Mouse (Mus musculus) B cell, adult 2 months (primary cell): ENCODE results near the gene Arl15.

Experiments used
- DNase-seq, 2 experiments: peaks; one replicate each; pipeline ENCODE4 v3.0.0; 2022

Gene Arl15

DNA sequence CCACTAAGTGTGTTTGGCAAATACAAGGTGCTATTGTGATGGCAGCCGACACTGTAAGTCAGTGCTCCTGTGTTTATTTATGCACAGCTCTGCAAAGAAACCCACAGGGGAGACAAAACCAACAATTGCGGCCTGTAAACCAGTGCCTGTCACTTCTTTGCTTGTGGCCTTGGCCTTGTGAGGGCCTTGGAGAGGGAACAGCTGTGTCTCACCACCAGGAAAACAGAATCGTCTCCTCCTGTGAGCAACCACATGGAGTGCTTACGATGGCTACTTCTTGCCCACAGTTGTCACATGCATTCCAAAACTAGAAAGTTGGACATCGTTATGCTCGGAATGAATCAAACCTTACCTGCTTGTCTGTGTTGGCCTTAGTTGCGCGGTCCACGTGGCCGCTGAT lies 52.1 kb downstream of the Arl15 start:
- DNase-seq = no peak

DNA sequence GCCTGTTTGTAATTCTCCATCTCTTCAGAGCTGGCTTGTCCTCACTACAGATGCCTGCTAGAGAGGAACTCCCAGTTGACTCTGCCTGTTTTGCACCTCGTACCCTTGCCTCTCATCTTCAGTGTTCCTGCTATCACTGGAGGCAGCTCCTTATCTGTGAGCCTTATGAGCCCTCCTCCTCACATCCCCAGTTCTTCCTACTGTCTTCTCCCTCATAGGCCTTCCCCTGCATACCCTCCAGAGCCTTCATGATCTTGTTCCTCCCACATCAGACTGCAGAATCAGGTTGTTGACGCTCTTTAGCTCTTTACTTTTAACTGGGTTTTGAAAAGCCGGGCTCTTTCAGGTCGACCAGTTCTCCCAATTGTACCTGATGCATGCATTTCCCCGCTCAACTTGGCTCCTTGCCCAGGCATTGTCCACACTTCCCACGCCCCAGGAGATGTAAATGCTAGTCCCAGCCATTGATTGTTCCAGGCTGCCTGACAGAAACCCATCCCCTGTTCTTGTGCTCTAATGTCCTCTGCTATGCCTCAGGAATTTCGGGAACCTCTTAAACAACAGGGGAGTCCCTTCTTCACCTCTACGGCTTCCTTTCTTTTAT lies 56.2 kb downstream of the Arl15 start:
- no peak for DNase-seq

DNA sequence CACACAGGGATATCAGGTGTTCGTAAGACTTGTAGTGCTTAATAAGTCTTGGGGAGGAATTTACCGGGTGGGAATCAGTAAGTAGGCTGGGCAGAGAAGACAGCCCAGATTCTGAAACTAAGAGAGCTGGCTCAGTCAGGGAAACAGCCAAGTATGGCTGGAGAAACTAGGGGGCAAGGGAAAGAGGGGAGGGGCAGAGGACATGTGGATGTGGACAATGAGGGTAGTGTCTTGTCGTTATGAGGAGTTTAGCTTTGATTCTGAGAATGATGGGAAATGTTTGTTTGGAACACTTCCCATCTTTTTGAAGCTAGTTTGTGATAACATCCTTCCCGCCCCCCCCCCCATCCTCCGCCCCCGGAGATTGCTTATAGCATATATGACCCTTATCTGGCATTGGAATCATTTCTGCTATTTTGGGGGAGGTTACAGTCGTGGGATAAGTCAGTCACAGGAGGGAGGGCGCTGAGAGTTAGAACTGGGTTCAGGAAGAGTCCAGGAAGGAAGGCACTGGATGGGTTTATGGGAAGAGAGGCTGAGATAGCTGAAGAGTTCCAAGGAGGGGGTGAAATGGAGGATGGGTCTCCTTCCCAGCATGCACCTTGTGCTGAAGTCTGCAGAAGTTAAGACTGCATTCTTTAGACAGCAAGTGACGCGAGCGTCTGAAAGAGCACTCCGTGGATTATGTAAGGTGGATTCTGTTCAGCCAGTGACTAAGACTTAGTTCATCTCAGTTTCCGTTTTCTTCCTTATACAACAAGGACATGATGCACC lies 57.5 kb downstream of the Arl15 start:
- DNase-seq = no peak

DNA sequence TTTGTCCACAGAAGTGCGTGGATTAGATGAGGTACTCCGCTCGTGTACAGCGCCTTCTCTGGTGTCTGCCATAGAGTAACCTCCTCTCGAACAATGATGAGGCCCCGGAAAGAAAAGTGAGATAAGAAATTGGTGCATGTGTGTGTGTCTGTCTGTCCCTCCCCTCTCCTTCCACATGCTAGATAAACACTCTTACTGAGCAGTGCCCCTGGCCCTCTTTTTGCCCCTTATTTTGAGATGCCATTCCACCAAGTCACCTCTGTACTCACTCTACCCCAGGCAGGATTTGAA lies 58.0 kb downstream of the Arl15 start:
- DNase-seq = no peak

DNA sequence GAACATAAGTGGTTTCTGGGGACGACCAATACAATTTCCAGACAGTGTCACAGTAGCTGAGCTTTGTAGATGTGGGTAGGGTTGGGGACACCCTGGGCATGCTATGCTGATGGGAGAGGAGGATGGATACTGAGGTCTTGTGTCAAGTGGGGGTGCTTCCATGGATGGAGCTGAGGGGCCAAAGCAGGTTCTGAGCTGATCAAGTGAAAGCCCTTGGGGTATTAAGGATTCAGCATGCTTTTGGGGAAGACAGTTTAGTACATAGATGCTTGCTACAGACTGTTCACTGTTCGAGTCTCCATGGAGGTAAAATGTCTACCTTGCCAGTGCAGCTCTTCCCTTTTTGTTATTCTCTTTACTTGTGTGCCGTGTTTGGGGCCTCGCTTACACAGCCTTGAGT lies 59.8 kb downstream of the Arl15 start:
- DNase-seq = no peak

DNA sequence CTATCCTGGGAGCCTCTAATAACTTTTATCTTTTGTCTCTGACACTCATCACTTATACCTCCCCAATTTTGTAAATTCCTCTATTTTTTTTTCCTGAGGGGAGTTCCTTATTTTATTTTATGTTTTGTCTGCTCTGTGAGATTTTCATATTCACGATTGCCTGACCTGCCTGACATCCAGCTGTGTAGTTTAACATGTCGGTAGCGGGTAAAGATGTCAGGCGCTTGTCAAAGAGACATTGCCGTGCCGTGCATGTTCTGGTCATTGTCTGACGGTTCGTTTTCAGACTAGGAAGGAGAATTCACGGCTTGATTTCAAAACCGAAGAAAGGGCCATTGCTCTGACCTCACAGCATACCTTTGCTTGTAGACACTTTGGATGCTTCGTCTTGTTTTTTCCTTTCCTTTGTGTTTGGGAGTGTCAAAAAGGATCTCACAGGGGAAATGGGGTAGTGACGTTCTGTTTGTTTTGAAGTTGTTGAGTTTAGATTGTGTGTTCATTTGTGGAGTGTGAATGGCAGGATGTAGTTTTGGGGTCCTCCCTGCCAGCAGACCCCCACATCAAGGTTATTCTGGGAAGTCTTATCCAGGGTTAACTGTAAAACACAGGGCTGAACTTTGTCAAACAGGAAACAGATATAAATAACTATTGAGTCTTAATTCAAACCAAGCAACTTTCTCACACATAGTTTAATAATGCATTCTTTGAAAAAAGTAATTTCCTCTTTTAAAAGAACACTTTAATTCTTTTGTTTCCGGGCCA lies 60.4 kb downstream of the Arl15 start:
- DNase-seq = no peak

DNA sequence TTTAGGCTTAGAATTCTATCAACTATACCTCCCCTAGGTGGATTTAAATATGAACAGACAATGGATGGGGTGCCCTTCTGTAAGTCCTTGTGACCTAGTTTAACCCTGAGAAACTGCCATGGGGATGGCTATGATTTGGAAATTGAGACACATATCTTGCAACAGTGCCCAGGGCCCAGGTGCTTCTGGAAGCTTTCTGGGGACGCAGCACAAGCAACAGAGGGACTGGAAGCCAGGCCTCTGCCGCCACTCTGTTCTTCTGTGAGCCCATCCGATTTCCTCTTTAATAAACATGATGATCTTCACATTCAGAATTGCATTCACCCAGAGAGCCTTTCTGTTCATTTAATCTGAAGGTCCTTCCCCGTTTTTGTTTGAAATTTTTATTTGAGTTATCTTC lies 62.6 kb downstream of the Arl15 start:
- DNase-seq = no peak

DNA sequence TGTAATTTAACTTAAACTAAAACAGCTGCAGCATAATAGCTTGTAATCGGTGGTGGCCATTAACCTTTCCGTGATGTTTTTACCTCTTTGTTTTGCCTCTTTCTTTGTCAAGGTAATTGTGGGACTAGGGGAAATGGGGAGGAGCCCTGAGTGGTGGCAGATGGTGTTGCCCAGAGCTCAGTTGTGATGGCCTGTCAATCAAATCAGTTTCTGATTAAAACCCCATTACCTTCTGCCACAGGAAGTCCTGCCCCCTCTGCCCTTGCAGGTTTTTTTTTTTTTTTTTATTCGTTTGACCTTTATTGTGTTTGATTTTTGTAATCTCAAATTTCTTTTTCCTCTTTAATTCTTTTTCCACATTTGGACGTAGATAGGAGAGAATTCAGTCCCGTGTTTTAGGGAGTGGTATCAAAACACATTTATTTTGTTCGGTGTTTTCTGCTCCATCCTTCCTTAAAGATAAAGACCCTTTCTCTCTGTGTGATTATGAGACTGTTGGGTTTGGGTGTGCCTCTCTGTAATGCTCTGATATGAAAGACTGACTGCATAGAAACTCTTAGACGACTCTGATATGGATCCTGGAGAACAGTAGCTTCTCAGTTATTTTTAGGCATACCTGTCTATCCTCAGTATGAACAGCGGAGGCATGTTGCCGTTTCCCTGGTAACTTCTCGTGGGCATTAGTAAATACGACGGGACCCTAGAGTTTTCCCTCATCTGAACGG lies 64.5 kb downstream of the Arl15 start:
- DNase-seq = no peak

DNA sequence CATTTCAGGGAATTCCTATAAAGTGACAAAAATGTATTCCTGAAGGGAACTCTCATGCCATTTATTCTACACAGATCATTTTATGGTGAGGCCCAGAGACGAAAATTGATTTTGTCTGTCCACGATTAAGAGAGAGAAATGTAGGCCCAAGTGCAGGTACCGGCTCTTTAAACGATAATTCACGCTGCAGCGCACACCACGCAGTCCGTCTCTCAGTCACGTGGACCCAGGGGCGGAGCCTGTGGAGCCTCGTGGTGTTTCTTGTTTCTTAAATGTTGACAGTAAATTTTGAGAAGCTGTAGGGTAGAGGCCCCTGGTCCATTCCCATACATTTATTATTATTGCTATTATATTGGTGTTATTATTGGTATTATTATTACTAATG lies 65.1 kb downstream of the Arl15 start:
- peak in 1 of 2 experiments; percentile 10 for DNase-seq

DNA sequence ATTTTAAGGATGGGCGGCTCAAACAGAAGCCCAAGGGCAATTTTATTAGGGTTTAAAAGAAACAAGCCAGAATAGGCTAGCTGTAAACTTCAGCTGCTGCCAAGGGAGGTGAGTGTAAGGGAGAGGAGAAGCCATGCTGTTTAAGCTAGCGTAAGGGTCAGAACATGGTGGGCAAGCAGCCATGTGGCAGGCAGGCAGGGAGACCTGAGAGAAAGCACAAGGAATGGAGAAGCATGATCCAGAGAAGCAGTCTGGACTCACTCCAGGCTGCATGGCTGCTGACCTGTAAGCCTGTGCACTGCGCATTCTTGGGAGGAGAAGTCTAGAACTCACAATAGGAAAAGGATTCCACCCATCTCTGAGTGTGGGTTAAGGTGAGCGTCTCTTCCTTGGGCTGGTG lies 66.5 kb downstream of the Arl15 start:
- DNase-seq = no peak

DNA sequence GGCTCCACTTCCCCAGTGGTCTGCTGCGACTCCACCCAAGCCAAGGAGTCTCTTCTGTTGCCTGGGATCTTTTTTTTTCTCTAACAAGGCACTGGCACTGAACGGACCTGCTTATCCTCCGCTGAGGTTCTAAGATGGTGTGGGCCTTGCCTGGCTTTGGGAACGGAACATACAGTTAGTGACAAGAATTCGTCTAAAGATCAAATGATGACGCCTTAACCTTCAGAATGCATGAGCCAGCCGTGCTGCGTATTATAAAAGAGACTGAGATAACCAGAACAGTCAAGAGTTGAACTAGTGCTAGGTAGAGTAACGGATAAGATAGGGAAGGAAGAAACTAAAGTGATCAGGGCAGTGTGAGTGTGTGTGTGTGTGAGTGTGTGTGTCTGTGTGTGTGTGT lies 66.9 kb downstream of the Arl15 start:
- DNase-seq = no peak

DNA sequence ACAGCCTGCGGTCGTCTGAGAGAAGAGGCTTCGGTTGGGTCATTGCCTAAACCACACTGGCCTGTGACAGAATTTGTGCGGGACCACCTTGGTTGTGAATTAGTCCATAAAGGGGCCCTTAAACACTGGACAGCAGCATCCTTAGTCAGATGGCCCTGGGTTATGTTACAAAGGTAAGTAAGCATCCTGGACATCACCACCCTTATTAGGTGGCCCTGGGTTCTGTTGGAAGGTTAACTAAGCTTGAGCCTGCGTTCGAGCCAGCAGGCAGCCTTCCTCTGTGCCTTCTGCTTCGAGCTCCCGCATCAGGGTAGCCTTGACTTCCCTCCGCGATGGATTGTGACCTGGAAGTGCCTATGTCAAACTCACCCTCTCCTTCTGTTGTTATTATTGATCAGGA lies 68.6 kb downstream of the Arl15 start:
- no peak for DNase-seq

DNA sequence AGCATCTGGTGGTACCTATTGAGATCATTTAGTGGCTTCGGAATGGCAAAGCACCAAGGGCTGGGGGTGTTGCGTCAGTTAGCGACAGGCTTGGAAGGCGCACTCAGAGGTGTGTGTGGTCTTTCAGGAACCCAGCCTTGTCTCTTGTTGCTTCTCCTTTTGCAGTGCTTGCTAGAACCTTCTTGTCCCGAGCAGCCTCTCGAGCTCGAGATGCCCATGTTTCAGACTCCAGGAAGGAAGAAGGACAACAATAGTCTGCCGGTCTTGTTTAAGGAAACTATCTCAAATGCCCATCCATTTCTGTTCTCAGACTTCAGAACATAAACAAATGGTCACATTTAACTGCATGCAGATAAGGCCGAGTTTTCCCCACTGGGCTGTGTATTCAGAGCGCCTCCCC lies 69.4 kb downstream of the Arl15 start:
- no peak for DNase-seq

DNA sequence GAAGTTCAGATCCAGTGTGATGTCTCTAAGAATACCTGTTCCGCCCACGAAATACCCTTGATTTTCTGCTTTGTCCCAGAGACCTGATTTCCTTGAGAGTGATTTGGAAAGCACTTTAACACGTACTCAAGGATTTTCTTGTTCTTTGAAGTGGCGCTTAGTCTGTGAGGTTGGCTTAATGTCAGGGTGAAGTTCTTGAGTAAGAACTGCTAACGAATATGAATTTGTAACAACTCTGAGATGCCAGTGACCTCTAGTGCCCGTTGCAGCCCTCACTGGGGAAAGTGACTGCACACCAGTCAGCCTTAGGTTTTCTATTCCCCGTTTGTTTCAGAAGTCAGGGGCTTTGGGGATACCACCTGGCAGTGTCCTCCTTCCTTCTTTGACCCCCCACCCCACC lies 70.0 kb downstream of the Arl15 start:
- DNase-seq = no peak

DNA sequence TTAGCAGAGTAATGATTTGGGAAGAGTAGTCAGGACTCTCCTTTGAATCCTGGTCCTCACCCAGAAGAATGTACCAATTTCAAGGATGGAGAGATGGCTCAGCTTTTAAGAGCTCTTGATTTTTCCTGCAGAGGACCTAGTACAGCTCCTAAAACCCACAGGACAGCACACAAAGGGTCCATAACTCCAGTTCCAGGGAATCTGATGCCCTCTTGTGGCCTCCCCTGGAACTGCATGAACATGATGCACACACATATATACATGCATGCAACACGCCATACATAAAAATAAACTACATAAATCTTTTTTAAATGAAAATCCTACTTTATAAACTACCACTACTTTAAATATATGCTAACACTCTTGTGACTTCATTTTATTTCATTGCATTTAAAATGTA lies 70.6 kb downstream of the Arl15 start:
- peak; percentile 63 to 67 for DNase-seq

DNA sequence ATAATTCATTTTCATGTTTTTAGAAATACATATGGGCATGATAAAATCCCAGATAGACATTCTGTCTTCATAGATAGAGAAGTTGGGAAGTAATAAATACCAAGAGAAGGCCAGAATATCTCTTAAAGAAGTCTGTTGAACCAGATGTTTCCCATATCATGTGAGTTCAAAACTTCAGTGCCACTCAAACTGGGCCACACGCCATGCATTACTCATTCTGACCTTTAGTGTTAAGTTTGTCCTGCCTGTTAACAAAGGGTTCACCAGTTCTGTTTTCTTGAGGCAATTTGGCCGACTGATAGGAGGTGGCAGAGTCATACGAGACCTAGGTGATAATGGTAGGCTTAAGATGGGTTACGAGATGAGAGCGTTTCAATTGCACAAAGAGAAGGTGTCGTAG lies 71.1 kb downstream of the Arl15 start:
- DNase-seq = no peak

DNA sequence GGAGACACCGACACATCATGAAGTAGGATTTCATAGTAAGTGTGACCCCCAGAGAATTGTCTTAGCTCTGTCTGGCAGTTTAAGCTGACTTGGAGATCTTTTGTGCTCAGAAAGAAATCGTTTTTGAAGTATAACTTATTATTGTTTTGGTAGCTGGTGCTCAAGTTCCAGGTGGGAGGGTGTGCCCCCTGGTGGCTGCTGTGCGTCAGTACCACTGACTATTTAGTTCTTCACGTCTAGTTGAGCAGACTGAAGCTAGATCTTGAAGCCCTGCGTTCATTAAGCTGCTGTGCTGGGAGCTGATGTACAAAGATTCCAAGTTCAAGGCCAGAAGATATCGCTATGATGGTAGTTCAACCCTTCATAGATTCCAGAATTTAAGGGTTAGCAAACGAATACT lies 71.5 kb downstream of the Arl15 start:
- DNase-seq = peak; percentile 72 to 74

DNA sequence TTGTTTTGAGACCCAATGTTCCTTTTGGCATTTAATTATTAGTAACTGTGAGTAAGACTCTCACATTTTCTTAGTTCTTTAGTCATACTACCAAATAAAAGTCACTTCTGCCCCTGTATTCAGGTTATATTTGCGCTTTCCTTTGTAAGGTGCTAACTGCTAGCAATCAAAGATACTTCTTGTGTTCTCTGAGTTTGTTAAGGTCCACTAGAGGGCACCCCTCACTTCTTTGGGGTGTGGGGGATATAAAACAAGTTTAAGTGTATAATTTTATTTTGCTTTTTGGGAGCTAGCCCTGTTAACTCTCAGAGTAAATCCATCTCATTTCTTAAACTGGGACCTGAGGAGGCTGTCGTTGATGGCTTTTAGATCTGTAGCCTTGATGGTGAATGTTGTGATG lies 73.4 kb downstream of the Arl15 start:
- DNase-seq = peak; percentile 9 to 12

DNA sequence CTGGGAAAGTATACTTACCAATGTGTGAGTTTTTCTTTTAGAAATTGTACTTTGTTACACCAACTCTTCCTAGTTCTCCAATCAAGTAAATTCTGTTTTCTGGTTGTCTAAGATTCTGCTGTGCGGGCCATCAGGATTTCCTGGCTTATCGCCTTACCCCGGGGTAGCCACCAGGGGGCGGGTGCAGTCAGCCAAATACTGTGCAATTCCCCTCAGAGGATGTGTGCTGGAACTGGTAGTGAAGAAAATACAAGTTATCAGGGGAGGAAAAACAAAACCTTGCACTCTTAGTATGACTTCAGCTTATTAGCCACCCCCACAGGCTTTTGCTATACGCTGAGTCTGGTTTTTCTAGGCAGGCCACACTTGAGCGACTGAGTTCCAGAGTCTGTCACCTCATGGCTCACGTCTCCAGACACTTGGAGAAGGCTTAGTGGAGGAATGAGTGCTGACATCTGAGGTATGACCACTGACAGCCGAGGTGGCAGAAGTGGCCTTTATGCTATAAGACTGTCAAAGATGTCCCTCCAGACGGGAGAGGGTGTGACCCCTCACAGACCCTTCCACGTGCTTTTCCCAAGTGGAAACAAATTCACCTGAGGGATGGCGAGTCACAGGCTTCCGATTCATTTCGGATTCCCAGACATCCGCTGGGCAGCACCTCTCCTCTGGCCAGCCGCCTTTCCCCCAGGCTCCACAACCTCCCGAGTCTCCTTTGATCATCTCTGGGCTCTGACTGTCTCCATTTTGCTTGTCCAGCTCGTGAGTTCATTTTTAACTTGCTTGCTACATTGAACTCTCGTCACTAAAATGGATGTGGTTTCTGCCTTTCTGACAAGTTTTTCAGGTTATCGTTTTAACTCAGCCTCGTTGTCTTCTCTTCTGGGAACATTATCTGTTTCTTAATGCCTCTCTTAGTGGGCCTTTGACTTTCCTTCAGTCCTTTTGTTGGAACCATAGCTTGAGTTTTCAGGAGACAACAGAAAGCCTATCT lies 75.2 kb downstream of the Arl15 start:
- DNase-seq = peak; percentile 80 to 83

DNA sequence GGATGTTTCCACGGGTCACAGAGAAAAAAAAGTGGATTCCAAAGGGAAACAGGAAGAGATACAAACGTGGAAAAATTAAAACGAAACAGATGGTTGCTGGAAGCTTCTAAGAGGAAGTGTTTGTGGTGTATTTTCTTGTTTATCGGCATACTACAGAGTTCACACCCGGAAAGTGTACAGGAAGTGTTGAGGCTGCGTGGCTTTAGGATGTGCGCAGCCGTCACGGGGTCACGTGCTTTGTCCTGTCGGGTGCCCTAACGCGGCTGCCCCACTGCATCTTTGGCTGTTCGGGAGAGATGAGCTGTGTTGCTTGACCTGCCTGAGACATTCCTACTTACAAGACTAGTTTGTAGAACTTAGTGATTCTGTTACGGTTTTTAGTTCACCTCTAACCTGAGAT lies 76.1 kb downstream of the Arl15 start:
- DNase-seq = peak; percentile 63 to 66

DNA sequence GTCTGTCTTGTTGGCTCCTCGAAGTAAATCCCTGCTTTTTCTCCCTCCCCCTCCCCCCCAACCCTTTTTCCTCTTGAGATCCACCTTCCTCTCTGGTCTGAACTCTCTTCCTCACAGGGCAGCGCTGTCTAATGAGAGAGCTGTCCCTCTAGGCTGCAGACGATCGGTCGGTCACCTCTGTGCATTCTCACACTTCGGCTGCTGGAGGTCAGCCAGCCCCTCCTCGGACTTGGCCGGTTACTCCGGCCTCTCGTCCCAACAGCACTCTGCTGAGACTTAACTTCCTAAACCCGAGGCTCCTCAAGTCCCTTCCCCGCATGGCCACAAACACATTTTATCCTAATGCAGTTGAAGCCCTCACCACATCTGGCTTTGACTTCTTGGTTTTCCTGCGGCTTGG lies 77.5 kb downstream of the Arl15 start:
- DNase-seq = no peak

DNA sequence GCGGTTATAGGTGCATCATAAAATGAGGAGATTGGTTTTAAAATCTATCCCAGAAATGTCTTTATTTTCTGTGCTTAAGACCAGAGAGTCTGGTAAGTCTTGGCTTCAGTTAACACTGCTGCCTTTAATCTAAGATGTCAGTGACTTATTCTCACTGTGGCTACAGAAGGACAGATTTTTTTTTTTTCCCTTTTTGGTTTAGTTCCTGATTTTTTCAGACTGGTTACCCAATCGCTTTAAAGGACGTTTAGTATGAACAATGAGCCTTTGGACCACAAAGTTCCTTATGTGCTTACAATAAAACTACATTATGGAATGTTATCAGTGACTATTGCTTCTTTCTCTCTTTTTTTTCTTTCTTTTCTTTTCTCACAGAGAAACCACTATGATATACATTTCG lies 81.4 kb downstream of the Arl15 start:
- no peak for DNase-seq
